Mouse (Mus musculus) MEL (cell line): Measurements from ENCODE around the gene Insrr. TPM values are rescaled to one million over a fixed set of nuclear protein-coding genes. Genes with fewer than 3 reads are reported as not detected.
A peak's percentile ranks its signal among the peaks of the same experiment; 100 is the strongest.

Experiments used
- DNase-seq: peaks from one replicate; pipeline ENCODE4 v3.0.0; 2011; ENCODE audit warnings: low read depth, low spot score
- H3K27ac ChIP-seq: 2 replicates; pipeline ENCODE4 v1.5.1; 2012; ENCODE audit warnings: low read depth, mild to moderate bottlenecking, control low read depth, low read length, moderate library complexity; ENCODE audit not compliant: control insufficient read depth
- H3K27me3 ChIP-seq, 2 experiments: fragments of 150-350 bp in 1 of 2; sonication (generic) in 1 of 2; 2 replicates each; pipeline ENCODE4 v1.6.1; 2012; ENCODE audit warnings: low read length in 2 of 2, mild to moderate bottlenecking in 2 of 2, improper control_type of control experiment in 1 of 2, moderate library complexity in 1 of 2; ENCODE audit not compliant: insufficient read depth in 2 of 2, control insufficient read depth in 1 of 2
- H3K36me3 ChIP-seq, 2 experiments: 2 replicates each; pipeline ENCODE4 v1.6.1; 2012 to 2014; ENCODE audit warnings: low read length in 2 of 2, improper control_type of control experiment in 1 of 2, inconsistent platforms in 1 of 2, mild to moderate bottlenecking in 1 of 2; ENCODE audit not compliant: insufficient read depth in 2 of 2, control insufficient read depth in 1 of 2
- H3K4me1 ChIP-seq, 2 experiments: fragments of 150-350 bp in 1 of 2; sonication (generic) in 1 of 2; 2 replicates each; pipeline ENCODE4 v1.6.1; 2012; ENCODE audit warnings: low read length in 2 of 2, improper control_type of control experiment in 1 of 2, mild to moderate bottlenecking in 1 of 2; ENCODE audit not compliant: insufficient read depth in 2 of 2, control insufficient read depth in 1 of 2
- H3K4me3 ChIP-seq, 2 experiments: fragments of 150-350 bp in 1 of 2; sonication (generic) in 1 of 2; 2 replicates each; pipeline ENCODE4 v1.5.1; 2012; ENCODE audit warnings: low read depth in 2 of 2, low read length in 2 of 2, mild to moderate bottlenecking in 2 of 2, moderate library complexity in 2 of 2, control low read depth in 1 of 2, improper control_type of control experiment in 1 of 2; ENCODE audit not compliant: control insufficient read depth in 1 of 2, insufficient read depth in 1 of 2
- H3K79me2 ChIP-seq: 2 replicates; pipeline ENCODE4 v1.6.1; 2012; ENCODE audit warnings: mild to moderate bottlenecking, low read length, moderate library complexity; ENCODE audit not compliant: control insufficient read depth, poor library complexity, insufficient read depth
- H3K9ac ChIP-seq: 2 replicates; pipeline ENCODE4 v1.6.1; 2012; ENCODE audit warnings: low read depth, mild to moderate bottlenecking, control low read depth, low read length, moderate library complexity; ENCODE audit not compliant: control insufficient read depth, poor library complexity, severe bottlenecking
- H3K9me3 ChIP-seq: fragments of 150-350 bp; sonication (generic); replicated peaks from 2 replicates; pipeline ENCODE4 v1.6.1; 2012; ENCODE audit warnings: mild to moderate bottlenecking, low read length, improper control_type of control experiment, moderate library complexity; ENCODE audit not compliant: insufficient read depth
- BHLHE40 ChIP-seq: IDR thresholded peaks from 2 replicates; pipeline ENCODE4 v1.6.1; 2012; ENCODE audit warnings: low read depth, mild to moderate bottlenecking, inconsistent platforms, low read length, improper control_type of control experiment, borderline replicate concordance
- CHD1 ChIP-seq: IDR thresholded peaks from 2 replicates; pipeline ENCODE4 v1.6.1; 2012; ENCODE audit warnings: low read depth, mild to moderate bottlenecking, inconsistent platforms, low read length, improper control_type of control experiment
- CTCF ChIP-seq, 3 experiments: IDR thresholded peaks in 2 of 3; conservative IDR thresholded peaks in 1 of 3; 2 replicates each; pipeline ENCODE4 v1.5.1; 2011 to 2012; ENCODE audit warnings: low read length in 3 of 3, low read depth in 2 of 3, mild to moderate bottlenecking in 2 of 3, improper control_type of control experiment in 1 of 3, inconsistent platforms in 1 of 3, mixed read lengths in 1 of 3, moderate library complexity in 1 of 3; ENCODE audit not compliant: control insufficient read depth in 1 of 3, insufficient read depth in 1 of 3, poor library complexity in 1 of 3, severe bottlenecking in 1 of 3
- E2F4 ChIP-seq: IDR thresholded peaks from 2 replicates; pipeline ENCODE4 v1.6.1; 2011; ENCODE audit warnings: low read depth, low read length, improper control_type of control experiment, borderline replicate concordance
- ELF1 ChIP-seq: IDR thresholded peaks from 2 replicates; pipeline ENCODE4 v1.6.1; 2014; ENCODE audit warnings: low read depth, mild to moderate bottlenecking, inconsistent platforms, low read length, improper control_type of control experiment, moderate library complexity
- EP300 ChIP-seq, 2 experiments: IDR thresholded peaks; 2 replicates each; pipeline ENCODE4 v1.6.1; 2011; ENCODE audit warnings: improper control_type of control experiment in 2 of 2, low read length in 2 of 2, low read depth in 1 of 2, mild to moderate bottlenecking in 1 of 2
- ETS1 ChIP-seq: IDR thresholded peaks from 2 replicates; pipeline ENCODE4 v1.6.1; 2012; ENCODE audit warnings: low read depth, mild to moderate bottlenecking, inconsistent platforms, low read length, improper control_type of control experiment, moderate library complexity
- GABPA ChIP-seq: IDR thresholded peaks from 2 replicates; pipeline ENCODE4 v1.6.1; 2012; ENCODE audit warnings: low read depth, mild to moderate bottlenecking, inconsistent platforms, low read length, improper control_type of control experiment, moderate library complexity
- GATA1 ChIP-seq: IDR thresholded peaks from 2 replicates; pipeline ENCODE4 v1.6.1; 2011; ENCODE audit warnings: low read depth, low read length, improper control_type of control experiment
- KAT2A ChIP-seq: conservative IDR thresholded peaks from 2 replicates; pipeline ENCODE4 v1.6.1; 2012; ENCODE audit warnings: low read depth, low read length, improper control_type of control experiment, inconsistent platforms
- MAFK ChIP-seq: IDR thresholded peaks from 2 replicates; pipeline ENCODE4 v1.6.1; 2011; ENCODE audit warnings: low read depth, mild to moderate bottlenecking, low read length, improper control_type of control experiment, borderline replicate concordance
- MAX ChIP-seq: IDR thresholded peaks from 2 replicates; pipeline ENCODE4 v1.6.1; 2011; ENCODE audit warnings: low read length, improper control_type of control experiment
- MAZ ChIP-seq: IDR thresholded peaks from 2 replicates; pipeline ENCODE4 v1.6.1; 2012; ENCODE audit warnings: low read depth, mild to moderate bottlenecking, inconsistent platforms, low read length, improper control_type of control experiment
- MEF2A ChIP-seq: IDR thresholded peaks from 2 replicates; pipeline ENCODE4 v1.6.1; 2014; ENCODE audit warnings: low read depth, mild to moderate bottlenecking, inconsistent platforms, low read length, improper control_type of control experiment; ENCODE audit not compliant: poor library complexity, insufficient replicate concordance, severe bottlenecking; ENCODE audit errors: extremely low read depth
- MXI1 ChIP-seq: IDR thresholded peaks from 2 replicates; pipeline ENCODE4 v1.6.1; 2011; ENCODE audit warnings: mild to moderate bottlenecking, low read depth, low read length, improper control_type of control experiment
- MYB ChIP-seq: IDR thresholded peaks from 2 replicates; pipeline ENCODE4 v1.6.1; 2011; ENCODE audit warnings: mild to moderate bottlenecking, low read depth, low read length, improper control_type of control experiment
- MYC ChIP-seq: IDR thresholded peaks from 2 replicates; pipeline ENCODE4 v1.6.1; 2011; ENCODE audit warnings: low read depth, mild to moderate bottlenecking, low read length, improper control_type of control experiment, moderate library complexity
- NELFE ChIP-seq: IDR thresholded peaks from 2 replicates; pipeline ENCODE4 v1.6.1; 2011; ENCODE audit warnings: low read depth, low read length, improper control_type of control experiment
- NRF1 ChIP-seq: IDR thresholded peaks from 2 replicates; pipeline ENCODE4 v1.6.1; 2014; ENCODE audit warnings: low read depth, mild to moderate bottlenecking, inconsistent platforms, low read length, improper control_type of control experiment, moderate library complexity; ENCODE audit not compliant: poor library complexity, insufficient read depth, severe bottlenecking
- POLR2A ChIP-seq, 2 experiments: IDR thresholded peaks; 2 replicates each; pipeline ENCODE4 v1.6.1; 2011 to 2012; ENCODE audit warnings: low read length in 2 of 2, mild to moderate bottlenecking in 2 of 2, control low read depth in 1 of 2, improper control_type of control experiment in 1 of 2, low read depth in 1 of 2, moderate library complexity in 1 of 2; ENCODE audit not compliant: control insufficient read depth in 1 of 2, insufficient read depth in 1 of 2, poor library complexity in 1 of 2
- POLR2AphosphoS2 ChIP-seq: IDR thresholded peaks from 2 replicates; pipeline ENCODE4 v1.6.1; 2011; ENCODE audit warnings: low read length, improper control_type of control experiment
- RCOR1 ChIP-seq: IDR thresholded peaks from 2 replicates; pipeline ENCODE4 v1.6.1; 2012; ENCODE audit warnings: low read depth, mild to moderate bottlenecking, inconsistent platforms, low read length, improper control_type of control experiment
- SIN3A ChIP-seq: IDR thresholded peaks from 2 replicates; pipeline ENCODE4 v1.6.1; 2012; ENCODE audit warnings: low read length, improper control_type of control experiment, inconsistent platforms
- TAL1 ChIP-seq: IDR thresholded peaks from 2 replicates; pipeline ENCODE4 v1.6.1; 2012; ENCODE audit warnings: mild to moderate bottlenecking, inconsistent platforms, low read length, moderate library complexity, mixed read lengths
- TCF12 ChIP-seq: IDR thresholded peaks from 2 replicates; pipeline ENCODE4 v1.6.1; 2014; ENCODE audit warnings: low read depth, mild to moderate bottlenecking, inconsistent platforms, low read length, improper control_type of control experiment, moderate library complexity
- UBTF ChIP-seq: IDR thresholded peaks from 2 replicates; pipeline ENCODE4 v1.6.1; 2012; ENCODE audit warnings: low read depth, mild to moderate bottlenecking, inconsistent platforms, low read length, improper control_type of control experiment, moderate library complexity, borderline replicate concordance; ENCODE audit not compliant: insufficient read depth
- USF1 ChIP-seq: IDR thresholded peaks from 2 replicates; pipeline ENCODE4 v1.6.1; 2014; ENCODE audit warnings: low read depth, mild to moderate bottlenecking, inconsistent platforms, low read length, improper control_type of control experiment, moderate library complexity
- USF2 ChIP-seq, 2 experiments: IDR thresholded peaks; 2 replicates each; pipeline ENCODE4 v1.6.1; 2011 to 2012; ENCODE audit warnings: improper control_type of control experiment in 2 of 2, low read length in 2 of 2, borderline replicate concordance in 1 of 2, inconsistent platforms in 1 of 2, low read depth in 1 of 2, mild to moderate bottlenecking in 1 of 2; ENCODE audit not compliant: insufficient read depth in 1 of 2
- ZC3H11A ChIP-seq: IDR thresholded peaks from 2 replicates; pipeline ENCODE4 v1.6.1; 2012; ENCODE audit warnings: low read depth, mild to moderate bottlenecking, inconsistent platforms, low read length, improper control_type of control experiment
- polyA plus RNA-seq, 2 experiments: library from polyadenylated mRNA; stranded (reverse) in 1 of 2; unstranded in 1 of 2; fragments of >175 nt in 1 of 2; fragments of >200 nt in 1 of 2; gene quantifications; 2 replicates each; pipeline versions ENCODE4 v1.2.1 to v1.2.4; 2012; ENCODE audit warnings: low replicate concordance in 2 of 2, low read depth in 1 of 2; ENCODE audit not compliant: insufficient read length in 2 of 2, insufficient read depth in 1 of 2, missing spikeins in 1 of 2
- total RNA-seq: library from RNA; depleted of rRNA; stranded (reverse); fragments of 300-350 nt; gene quantifications from 2 replicates; pipeline ENCODE4 v1.2.3, GENCODE M21; 2012

Gene Insrr
- total and polyA plus RNA-seq, 3 experiments: 0.77 to 3.7 TPM; not detected in 1

DNA sequence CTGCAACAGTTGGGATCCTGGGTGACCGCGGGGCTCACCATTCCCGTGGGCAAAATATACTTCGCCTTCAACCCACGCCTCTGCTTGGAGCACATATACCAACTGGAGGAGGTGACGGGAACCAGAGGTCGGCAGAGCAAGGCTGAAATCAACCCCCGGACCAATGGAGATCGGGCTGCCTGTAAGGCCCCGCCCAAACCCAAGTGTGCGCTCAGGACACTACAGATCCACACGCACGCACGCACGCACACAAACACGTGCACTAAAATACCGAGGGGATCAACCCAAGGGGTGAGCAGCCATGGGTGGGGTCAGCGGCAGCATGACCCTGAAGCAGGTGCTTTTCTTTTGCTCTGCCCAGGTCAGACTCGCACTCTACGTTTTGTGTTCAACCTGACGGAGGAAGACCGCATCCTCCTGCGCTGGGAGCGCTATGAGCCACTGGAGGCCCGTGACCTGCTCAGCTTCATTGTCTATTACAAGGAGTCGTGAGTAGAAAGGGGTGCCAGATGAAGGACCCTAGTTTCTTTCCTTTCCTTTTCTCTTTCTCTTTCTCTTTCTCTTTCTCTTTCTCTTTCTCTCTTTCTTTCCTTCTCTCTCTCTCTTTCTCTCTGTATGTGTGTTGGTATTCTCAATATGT lies 7.4 kb downstream of the Insrr start:
- 0 out of 2 replicates have a peak, but pooled peaks have one; percentile 30 for TF ChIP-seq UBTF
- no peak for TF ChIP-seq CHD1
- no peak for TF ChIP-seq EP300 (IDR thresholded peaks at IDR 0.05; ENCODE audit: low read depth in 1 of 2, low read length in 2 of 2)
- TF ChIP-seq ETS1: no peak
- no peak for TF ChIP-seq USF1
- no peak for TF ChIP-seq MEF2A
- TF ChIP-seq NRF1: peak; percentile 33; the same call in 1 of the 2 replicates
- no peak for TF ChIP-seq TAL1
- TF ChIP-seq MAFK: no peak
- TF ChIP-seq GATA1: no peak
- no peak for TF ChIP-seq RCOR1
- no peak for TF ChIP-seq TCF12
- TF ChIP-seq ZC3H11A: no peak
- TF ChIP-seq MXI1: peak; percentile 93
- TF ChIP-seq NELFE: no peak
- peak; percentile 81; the same call in 1 of the 2 replicates for TF ChIP-seq BHLHE40
- no peak for TF ChIP-seq MAZ
- no peak for TF ChIP-seq MYB
- no peak for TF ChIP-seq E2F4
- no peak for TF ChIP-seq POLR2AphosphoS2
- no peak for TF ChIP-seq CTCF (IDR thresholded peaks at IDR 0.05 in 2 of 3, conservative IDR thresholded peaks at IDR 0.05 in 1 of 3; ENCODE audit: control insufficient read depth in 1 of 3, insufficient read depth in 1 of 3, low read depth in 2 of 3, low read length in 3 of 3, poor library complexity in 1 of 3, severe bottlenecking in 1 of 3)
- TF ChIP-seq ELF1: no peak
- TF ChIP-seq USF2 (IDR thresholded peaks at IDR 0.05; ENCODE audit: borderline replicate concordance in 1 of 2, insufficient read depth in 1 of 2, low read depth in 1 of 2, low read length in 2 of 2): no peak
- peak in 1 of 2 experiments; percentile 42; a peak in 1 of 4 replicates for TF ChIP-seq POLR2A (IDR thresholded peaks at IDR 0.05; ENCODE audit: control insufficient read depth in 1 of 2, insufficient read depth in 1 of 2, low read depth in 1 of 2, low read length in 2 of 2, poor library complexity in 1 of 2)
- TF ChIP-seq MAX: peak; percentile 93
- TF ChIP-seq KAT2A: no peak
- peak; percentile 81 for TF ChIP-seq MYC
- peak; percentile 58 for TF ChIP-seq SIN3A
- no peak for TF ChIP-seq GABPA
- H3K9ac ChIP-seq: peak overlapping the region; percentile 40
- peaks cover 0 to 12% of the 10 kb centered on the region in 2 experiments; a peak in 1 of 4 replicates for H3K4me1 ChIP-seq
- H3K27ac ChIP-seq: no peak overlapping the region
- no peaks in the 10 kb centered on the region for H3K9me3 ChIP-seq
- H3K27me3 ChIP-seq: peaks cover 0 to 6% of the 10 kb centered on the region in 2 experiments; a peak in 2 of 4 replicates
- H3K4me3 ChIP-seq: peak overlapping the region; percentile 50 to 59
- no peaks in the 10 kb centered on the region for H3K79me2 ChIP-seq
- DNase-seq: peak; percentile 85
- peaks cover 0 to 4% of the 10 kb centered on the region in 2 experiments; a peak in 1 of 4 replicates for H3K36me3 ChIP-seq
